Mouse (Mus musculus) cortical plate, adult 2 months (tissue): ENCODE measurements at regions not wholly inside any gene's neighbourhood (a gene's known extent, or its start where the extent isn't known, plus 50 kb on each side); places are given as distances from the start of the nearest gene placed in this dataset.

Source experiments
- CTCF ChIP-seq: fragments of 200-500 bp; IDR thresholded peaks from 2 replicates; pipeline ENCODE4 v1.5.1; 2011; ENCODE audit warnings: mild to moderate bottlenecking, control low read depth, low read length; ENCODE audit not compliant: insufficient read depth; ENCODE audit errors: extremely low read depth
- POLR2A ChIP-seq: fragments of 200-500 bp; IDR thresholded peaks from 2 replicates; pipeline ENCODE4 v1.6.1; 2011; ENCODE audit warnings: mild to moderate bottlenecking, low read length, control low read depth; ENCODE audit not compliant: insufficient read depth; ENCODE audit errors: extremely low read depth

DNA sequence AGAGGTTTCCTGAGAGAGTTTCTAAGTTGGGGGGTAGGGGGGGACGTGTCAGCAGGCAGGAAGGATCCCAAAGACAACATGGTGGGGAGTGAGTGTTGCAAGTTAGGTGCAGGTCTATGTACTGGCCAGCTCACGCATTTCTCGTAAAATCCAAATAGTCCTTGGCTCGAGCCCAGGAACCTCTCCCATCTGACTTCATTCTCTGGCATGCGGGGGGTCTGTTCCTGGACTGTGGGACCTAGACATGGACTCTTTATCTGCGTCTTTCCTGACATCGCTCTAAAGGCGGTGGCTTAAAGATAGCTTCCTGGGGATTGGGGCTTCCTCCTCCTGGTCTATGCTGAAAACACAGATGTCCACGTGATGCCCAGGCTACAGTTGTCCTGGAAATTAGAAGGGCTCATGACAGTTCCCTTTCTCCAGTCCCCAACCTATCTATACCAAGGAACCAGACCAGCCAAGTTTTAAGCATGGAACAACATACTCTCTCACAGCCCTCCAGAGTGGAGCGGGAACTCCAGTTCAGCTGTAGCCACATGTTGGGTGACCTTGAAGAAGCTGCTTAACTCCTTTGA lies 93.7 kb upstream of the Zmiz1 start:
- TF ChIP-seq POLR2A (no peak), CTCF (no peak)
